Mouse (Mus musculus) lung, embryonic 16.5 days (tissue): ENCODE measurements around the gene Fads6. TPM values are rescaled to one million over a fixed set of nuclear protein-coding genes. Genes with fewer than 3 reads are reported as not detected.

Experiments
- ATAC-seq: fragments of 200-750 bp; cut with Nextera tagmentation; 2 replicates; pipeline ENCODE4 v1.8.0; 2017; ENCODE audit warnings: low read depth, mild to moderate bottlenecking, moderate library complexity
- H3K27ac ChIP-seq: fragments of 300-500 bp; sonication (generic); 2 replicates; pipeline ENCODE4 v1.5.1; 2014; ENCODE audit warnings: mild to moderate bottlenecking, control low read depth, low read length
- H3K27me3 ChIP-seq: fragments of 300-500 bp; sonication (generic); 2 replicates; pipeline ENCODE4 v1.6.1; 2014; ENCODE audit warnings: low read depth, low read length, mixed read lengths; ENCODE audit not compliant: control insufficient read depth, insufficient read depth
- H3K36me3 ChIP-seq: fragments of 300-500 bp; sonication (generic); 2 replicates; pipeline ENCODE4 v1.6.1; 2014; ENCODE audit warnings: low read length; ENCODE audit not compliant: control insufficient read depth, insufficient read depth
- H3K4me1 ChIP-seq: fragments of 300-500 bp; sonication (generic); replicated peaks from 2 replicates; pipeline ENCODE4 v1.6.1; 2014; ENCODE audit warnings: low read length, mixed read lengths; ENCODE audit not compliant: control insufficient read depth, insufficient read depth
- H3K4me2 ChIP-seq: fragments of 300-500 bp; sonication (generic); 2 replicates; pipeline ENCODE4 v1.6.1; 2014; ENCODE audit warnings: low read depth, low read length, control low read depth
- H3K4me3 ChIP-seq: fragments of 300-500 bp; sonication (generic); 2 replicates; pipeline ENCODE4 v1.5.1; 2014; ENCODE audit warnings: mild to moderate bottlenecking, low read length, control low read depth
- H3K9ac ChIP-seq: fragments of 300-500 bp; sonication (generic); 2 replicates; pipeline ENCODE4 v1.6.1; 2014; ENCODE audit warnings: low read length, control low read depth
- H3K9me3 ChIP-seq: fragments of 300-500 bp; sonication (generic); 2 replicates; pipeline ENCODE4 v1.6.1; 2016; ENCODE audit warnings: low read length; ENCODE audit not compliant: control insufficient read depth
- WGBS: fragments of 180-500 bp; shearing (Covaris S2); extraction: QIAGEN DNeasy Blood & Tissue Kit; methylation state at CpG from one replicate; pipeline ENCODE4 v1.1.7; 2014; 5-methylcytosine and 5-hydroxymethylcytosine counted together
- polyA plus RNA-seq: library from polyadenylated mRNA; unstranded; fragments of >200 nt; fragmentation: Nextera tagmentation; extraction: Ambion mirVana; gene quantifications from 2 replicates; pipeline ENCODE4 v1.2.1, GENCODE M21; 2015

Gene Fads6
- polyA plus RNA-seq, 1 experiment from 2014 or later = 0.30 TPM

DNA sequence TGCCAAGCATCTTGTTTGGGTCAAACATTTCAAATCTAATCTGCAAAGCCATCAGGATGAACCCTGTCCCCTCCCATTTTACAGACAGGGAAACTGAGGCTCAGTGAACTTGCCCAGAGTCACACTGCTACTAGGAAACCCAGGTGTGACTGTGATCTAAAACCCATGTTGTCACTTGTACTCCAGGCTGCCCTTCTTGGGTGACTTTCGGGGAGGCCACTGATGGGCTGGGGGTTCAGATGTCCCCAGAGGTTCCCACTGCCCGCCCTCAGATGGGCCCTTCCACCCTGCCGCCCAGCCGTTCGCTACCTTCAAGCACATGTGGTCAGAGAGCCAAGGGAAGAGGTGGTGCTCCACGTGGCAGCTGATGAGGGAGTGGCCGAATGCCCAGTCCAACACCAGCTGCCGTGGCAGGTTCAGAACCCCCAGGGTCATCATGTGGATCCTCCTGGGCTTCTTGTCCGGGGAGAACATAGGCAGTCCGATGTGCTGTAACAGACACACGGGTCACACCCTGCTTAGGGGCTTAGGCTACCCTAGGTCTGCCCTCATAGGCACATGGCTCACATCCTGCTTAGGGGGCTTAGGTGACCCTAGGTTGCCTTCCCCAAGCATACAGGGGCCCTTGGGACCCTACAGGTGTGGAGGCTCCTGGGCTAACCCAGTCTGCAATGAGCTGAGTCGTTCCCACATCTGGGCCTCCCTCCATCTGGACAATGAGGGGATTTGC lies 13.4 kb downstream of the Fads6 start:
- H3K9ac ChIP-seq = no peak overlapping the region
- H3K9me3 ChIP-seq = no peaks in the 10 kb centered on the region
- ATAC-seq = no peak
- H3K36me3 ChIP-seq = no peaks in the 10 kb centered on the region
- no peak overlapping the region for H3K27ac ChIP-seq
- 85% methylated on average over 12 of the region's 12 CpGs for WGBS
- no peak overlapping the region for H3K4me3 ChIP-seq
- no peaks in the 10 kb centered on the region for H3K27me3 ChIP-seq
- H3K4me2 ChIP-seq = no peak overlapping the region
- H3K4me1 ChIP-seq = no peaks in the 10 kb centered on the region

DNA sequence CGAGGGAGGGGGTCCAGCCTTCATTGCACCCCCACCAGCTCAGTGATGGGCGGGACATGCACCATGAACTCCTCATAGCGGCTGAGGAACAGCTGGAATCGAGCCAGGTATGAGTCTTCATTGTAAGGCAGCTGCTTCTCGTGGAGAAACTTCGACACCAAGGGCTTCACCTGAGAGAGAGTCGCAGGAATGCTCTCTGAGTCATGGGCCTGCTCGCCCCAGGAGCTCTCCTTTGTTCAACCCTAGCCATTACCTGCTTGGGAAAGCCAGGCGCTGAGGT lies 14.0 kb downstream of the Fads6 start:
- Histone ChIP-seq H3K36me3 (no peaks in the 10 kb centered on the region), H3K9me3 (no peaks in the 10 kb centered on the region), H3K9ac (no peak overlapping the region), H3K4me2 (no peak overlapping the region), H3K4me1 (no peaks in the 10 kb centered on the region), H3K27ac (no peak overlapping the region), H3K27me3 (no peaks in the 10 kb centered on the region), H3K4me3 (no peak overlapping the region)
- no peak for ATAC-seq
- 60% methylated on average over 9 of the region's 9 CpGs for WGBS

DNA sequence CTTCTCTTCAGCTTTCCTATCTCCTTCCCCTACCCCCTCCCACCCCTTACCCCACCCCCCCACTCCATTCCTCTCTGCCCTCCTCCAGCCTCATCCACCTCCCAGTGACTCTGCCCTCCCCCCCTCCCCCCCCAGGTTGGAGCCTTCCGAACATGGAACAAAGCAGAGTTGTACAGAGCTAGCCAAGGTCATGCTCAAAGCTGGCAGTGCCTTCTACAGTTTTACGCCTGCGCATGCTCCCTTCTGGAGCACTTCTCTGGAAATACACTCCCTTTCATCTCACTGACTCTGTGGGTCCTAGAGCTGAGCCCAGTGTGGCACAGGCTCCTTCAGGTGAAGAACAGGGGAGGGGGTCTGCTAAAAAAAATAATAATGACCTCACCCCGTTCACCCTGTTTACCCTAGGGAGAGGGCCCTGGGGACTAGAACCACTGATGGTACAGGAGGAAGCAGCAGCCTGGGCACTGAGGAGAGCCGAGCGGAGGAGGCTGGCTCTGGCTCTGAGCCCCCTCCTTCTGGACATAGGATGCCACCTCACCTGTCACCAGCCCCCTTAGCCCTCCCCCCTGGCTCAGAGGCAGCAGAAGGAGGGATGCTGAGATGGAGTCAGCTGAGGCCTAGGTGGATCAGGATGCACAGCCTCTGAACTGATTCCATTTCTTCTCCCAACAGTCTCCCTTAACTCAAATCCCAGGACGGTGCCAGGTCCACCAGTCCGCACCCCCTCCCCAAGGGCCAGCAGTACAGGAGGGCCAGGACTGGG lies 14.6 kb downstream of the Fads6 start:
- ATAC-seq = no peak
- Histone ChIP-seq H3K4me1 (peaks cover under 1% of the 10 kb centered on the region; the same call in 1 of the 2 replicates), H3K4me3 (no peak overlapping the region), H3K9me3 (no peaks in the 10 kb centered on the region), H3K4me2 (no peak overlapping the region), H3K27me3 (no peaks in the 10 kb centered on the region), H3K36me3 (no peaks in the 10 kb centered on the region), H3K9ac (no peak overlapping the region), H3K27ac (no peak overlapping the region)
- 67% methylated on average over 8 of the region's 8 CpGs for whole genome bisulfite sequencing

DNA sequence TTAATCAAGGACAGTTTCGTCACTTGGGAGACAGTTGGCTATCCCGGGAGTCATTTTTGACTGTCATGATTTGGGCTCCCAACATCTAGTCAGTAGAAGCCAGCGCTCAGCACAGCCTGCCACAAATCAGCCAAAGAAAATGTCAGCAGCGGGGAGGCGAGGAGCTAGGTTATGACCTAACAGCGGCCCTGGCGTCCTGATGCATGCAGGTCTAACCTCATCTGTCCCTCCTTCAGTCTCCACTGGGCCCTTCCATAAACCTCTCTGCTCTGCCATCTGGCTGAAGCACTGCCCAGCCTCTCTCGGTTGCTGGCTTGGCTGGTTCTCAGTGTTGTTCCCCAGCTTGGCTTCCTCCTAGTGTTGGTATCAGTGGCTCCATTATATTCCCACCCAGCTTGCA lies 15.2 kb downstream of the Fads6 start:
- no peak for ATAC-seq
- Histone ChIP-seq H3K9me3 (no peaks in the 10 kb centered on the region), H3K4me1 (peaks cover 4% of the 10 kb centered on the region; the same call in 1 of the 2 replicates), H3K9ac (no peak overlapping the region), H3K4me3 (no peak overlapping the region), H3K36me3 (no peaks in the 10 kb centered on the region), H3K4me2 (no peak overlapping the region), H3K27ac (no peak overlapping the region), H3K27me3 (no peaks in the 10 kb centered on the region)
- 55% methylated on average over 8 of the region's 8 CpGs for WGBS

DNA sequence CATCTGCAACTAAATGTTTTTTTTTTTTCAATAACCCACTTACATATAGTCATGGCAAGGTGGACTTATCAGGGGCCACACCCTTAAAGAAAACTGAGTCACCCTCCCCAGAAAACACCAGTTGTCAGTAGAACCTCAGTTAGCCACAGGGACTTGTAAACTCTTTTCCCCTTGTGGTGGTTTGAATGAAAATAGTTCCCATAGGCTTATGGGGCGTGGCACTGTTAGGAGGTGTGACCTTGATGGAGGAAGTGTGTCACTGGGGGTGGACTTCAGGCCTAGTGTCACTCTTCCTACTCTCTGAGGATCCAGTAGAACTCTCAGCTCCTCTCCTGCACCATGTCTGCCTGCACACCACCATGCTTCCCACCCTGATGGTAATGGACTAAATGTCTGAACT lies 17.7 kb downstream of the Fads6 start:
- no peaks in the 10 kb centered on the region for H3K9me3 ChIP-seq
- no peak overlapping the region for H3K4me3 ChIP-seq
- H3K4me1 ChIP-seq = peaks cover 10% of the 10 kb centered on the region
- WGBS = 62% methylated on average over 1 of the region's 1 CpGs
- H3K27me3 ChIP-seq = no peaks in the 10 kb centered on the region
- H3K36me3 ChIP-seq = no peaks in the 10 kb centered on the region
- H3K27ac ChIP-seq = no peak overlapping the region
- no peak overlapping the region for H3K4me2 ChIP-seq
- H3K9ac ChIP-seq = no peak overlapping the region
- ATAC-seq = no peak

DNA sequence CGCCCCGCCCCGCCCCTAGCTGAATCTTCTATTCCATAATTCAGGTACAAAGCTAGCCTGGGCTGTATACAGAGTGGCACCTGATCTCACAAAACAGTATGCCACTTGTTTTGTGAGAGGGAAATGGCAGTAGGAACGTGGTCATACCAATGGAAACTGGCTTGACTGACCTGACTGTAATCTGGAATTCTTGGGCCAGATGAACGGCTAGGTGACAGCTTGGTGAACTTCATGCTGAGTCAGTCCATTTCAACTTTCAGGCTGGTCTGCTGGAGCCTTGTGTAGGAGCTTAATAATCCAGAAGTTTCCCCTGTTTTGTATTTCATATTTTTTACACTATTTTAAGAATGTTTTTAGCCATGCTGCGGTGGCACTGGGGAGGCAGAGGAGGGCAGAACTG lies 19.3 kb downstream of the Fads6 start:
- Histone ChIP-seq H3K4me3 (no peak overlapping the region), H3K4me2 (peak overlapping the region; percentile 70; the same call in 1 of the 2 replicates), H3K9me3 (no peaks in the 10 kb centered on the region), H3K9ac (no peak overlapping the region), H3K4me1 (peaks cover 10% of the 10 kb centered on the region), H3K27ac (no peak overlapping the region), H3K36me3 (no peaks in the 10 kb centered on the region), H3K27me3 (no peaks in the 10 kb centered on the region)
- WGBS = 73% methylated on average over 6 of the region's 6 CpGs
- ATAC-seq = no peak

DNA sequence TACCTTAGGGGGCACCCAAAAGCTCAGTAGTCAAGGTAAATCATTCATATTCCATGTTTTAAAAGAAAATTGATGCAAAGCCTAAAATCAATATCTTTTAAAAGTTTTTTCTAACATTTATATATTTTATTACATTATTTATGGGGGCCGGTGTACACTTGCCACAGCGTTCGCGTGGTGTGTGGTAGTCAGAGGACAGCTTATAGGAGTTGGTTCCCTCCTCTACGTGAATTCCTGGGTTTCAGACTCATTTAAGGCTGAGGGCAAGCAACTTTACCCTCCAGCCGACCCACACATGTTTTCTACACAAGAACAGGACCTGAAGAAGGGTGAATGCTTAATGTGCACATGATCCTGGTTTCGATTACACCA lies 19.9 kb downstream of the Fads6 start:
- WGBS = 22% methylated on average over 7 of the region's 7 CpGs
- peaks cover 10% of the 10 kb centered on the region for H3K4me1 ChIP-seq
- ATAC-seq = no peak
- no peaks in the 10 kb centered on the region for H3K36me3 ChIP-seq
- peak overlapping the region; percentile 71 for H3K4me3 ChIP-seq
- peak overlapping the region; percentile 78 for H3K27ac ChIP-seq
- H3K4me2 ChIP-seq = peak overlapping the region; percentile 70
- H3K27me3 ChIP-seq = no peaks in the 10 kb centered on the region
- H3K9me3 ChIP-seq = no peaks in the 10 kb centered on the region
- H3K9ac ChIP-seq = peak overlapping the region; percentile 77

DNA sequence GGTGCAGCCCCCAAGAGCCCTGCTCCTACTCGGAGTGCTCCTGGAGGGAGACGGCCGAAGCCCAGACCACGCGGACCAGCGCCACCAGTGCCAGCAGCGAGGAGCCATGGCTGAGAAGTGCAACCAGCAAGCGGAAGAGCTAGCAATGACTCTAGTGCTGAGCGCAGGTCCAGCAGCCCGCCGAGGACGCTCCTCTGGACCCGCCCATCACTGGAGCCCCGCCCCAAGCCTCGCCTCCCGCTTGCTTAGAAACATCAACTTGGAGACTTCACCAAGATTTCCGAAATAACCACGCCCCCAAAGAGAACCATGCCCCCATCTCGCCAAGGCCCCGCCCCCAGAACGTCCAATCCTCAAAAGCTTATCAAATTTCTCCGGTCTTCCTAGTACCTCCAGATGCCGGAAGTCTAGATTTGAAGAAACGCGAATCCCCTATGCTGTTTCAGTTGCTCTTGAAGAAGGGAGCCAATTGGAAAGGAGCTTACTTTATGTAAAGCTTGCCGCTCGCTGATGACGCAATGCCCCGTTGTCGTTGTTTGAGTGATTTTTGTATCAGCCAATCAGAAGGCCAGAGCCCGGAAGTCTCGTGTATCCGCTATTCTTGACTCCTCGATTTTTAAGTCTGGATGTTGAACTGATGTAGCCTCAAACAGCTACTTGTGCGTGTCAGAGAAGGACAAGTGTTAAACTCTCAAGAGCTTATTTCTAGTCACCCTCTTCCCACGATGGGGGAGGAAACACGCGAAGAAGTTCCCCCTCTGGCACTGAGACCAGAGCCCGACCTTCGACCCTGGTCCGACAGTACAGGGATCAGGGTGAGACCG lies 20.5 kb downstream of the Fads6 start, which contains the start of gene Fdxr:
Gene Fdxr (minus strand): TSS at position 271 of the 824 bp plus-strand sequence.
- Histone ChIP-seq H3K9ac (peak within 1 kb of the TSS; percentile 88), H3K4me2 (peak within 1 kb of the TSS; percentile 95), H3K27ac (peak within 1 kb of the TSS; percentile 80), H3K9me3 (no peaks in the 10 kb centered on the region), H3K4me1 (peaks cover 10% of the 10 kb centered on the region), H3K27me3 (no peaks in the 10 kb centered on the region), H3K4me3 (peak within 1 kb of the TSS; percentile 71), H3K36me3 (no peaks in the 10 kb centered on the region)
- under 1% methylated on average over 42 of the region's 42 CpGs for WGBS
- ATAC-seq = peak; percentile 97

DNA sequence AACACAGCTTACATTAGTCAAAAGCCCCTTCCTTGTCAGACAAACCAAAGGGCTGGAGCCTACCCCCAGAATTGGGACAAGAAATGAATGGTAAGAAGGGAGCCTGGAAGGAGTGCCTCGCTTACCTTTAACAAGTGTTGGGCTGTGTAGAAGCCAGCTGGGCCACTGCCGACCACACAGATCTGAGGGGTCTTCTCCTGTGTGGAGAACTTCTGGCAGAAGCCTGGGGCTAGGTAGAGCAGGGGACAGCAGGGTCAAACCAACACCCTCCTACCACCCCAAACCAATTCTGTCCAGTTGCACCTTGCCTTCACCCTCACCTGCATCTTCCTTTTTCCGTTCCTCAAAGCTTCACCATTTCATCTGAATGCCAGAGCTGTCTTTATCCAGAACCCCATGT lies 21.5 kb downstream of the Fads6 start:
- Histone ChIP-seq H3K4me1 (peaks cover 10% of the 10 kb centered on the region), H3K27me3 (no peaks in the 10 kb centered on the region), H3K4me3 (peak overlapping the region; percentile 71), H3K27ac (no peak overlapping the region), H3K4me2 (peak overlapping the region; percentile 95), H3K9ac (peak overlapping the region; percentile 88), H3K9me3 (no peaks in the 10 kb centered on the region), H3K36me3 (no peaks in the 10 kb centered on the region)
- 58% methylated on average over 3 of the region's 3 CpGs for WGBS
- ATAC-seq = no peak
